Mouse (Mus musculus) CH12.LX (cell line): ENCODE measurements around the gene Ccer2. TPM values are rescaled to one million over a fixed set of nuclear protein-coding genes. Genes with fewer than 3 reads are reported as not detected.

Source experiments
- DNase-seq: peaks from one replicate; pipeline ENCODE4 v3.0.0-alpha.2; 2013; ENCODE audit errors: extremely low read depth
- H3K27ac ChIP-seq: 2 replicates; pipeline ENCODE4 v1.5.1; 2012; ENCODE audit warnings: low read depth, mild to moderate bottlenecking, control low read depth, moderate library complexity; ENCODE audit not compliant: insufficient read depth
- H3K27me3 ChIP-seq: replicated peaks from 2 replicates; pipeline ENCODE3; 2012; ENCODE audit warnings: inconsistent platforms
- H3K36me3 ChIP-seq, 2 experiments: replicated peaks in 1 of 2; 2 replicates each; pipeline versions ENCODE3 to v1.6.1; 2012; ENCODE audit warnings: inconsistent platforms in 1 of 2, low read length in 1 of 2, mild to moderate bottlenecking in 1 of 2, mixed read lengths in 1 of 2, moderate library complexity in 1 of 2; ENCODE audit not compliant: control insufficient read depth in 1 of 2, insufficient read depth in 1 of 2
- H3K4me1 ChIP-seq, 2 experiments: 2 replicates each; pipeline ENCODE4 v1.6.1; 2012; ENCODE audit warnings: inconsistent platforms in 1 of 2, moderate library complexity in 1 of 2; ENCODE audit not compliant: insufficient read depth in 2 of 2, control insufficient read depth in 1 of 2
- H3K4me2 ChIP-seq: 2 replicates; pipeline ENCODE4 v1.6.1; 2012; ENCODE audit warnings: low read depth, mild to moderate bottlenecking, control low read depth; ENCODE audit not compliant: poor library complexity, insufficient read depth, severe bottlenecking
- H3K4me3 ChIP-seq, 3 experiments: fragments of 150-350 bp in 1 of 3; sonication (generic) in 1 of 3; replicated peaks in 1 of 3; 2 replicates each; pipeline versions ENCODE3 to v1.5.1; 2011 to 2012; ENCODE audit warnings: low read depth in 2 of 3, low read length in 2 of 3, mild to moderate bottlenecking in 2 of 3, moderate library complexity in 2 of 3, control low read depth in 1 of 3, improper control_type of control experiment in 1 of 3, inconsistent platforms in 1 of 3, mixed read lengths in 1 of 3; ENCODE audit not compliant: poor library complexity in 1 of 3
- H3K79me2 ChIP-seq: replicated peaks from 2 replicates; pipeline ENCODE4 v1.6.1; 2012; ENCODE audit warnings: mild to moderate bottlenecking, moderate library complexity; ENCODE audit not compliant: control insufficient read depth, poor library complexity, insufficient read depth, severe bottlenecking; ENCODE audit errors: extremely low read depth
- H3K9ac ChIP-seq: 2 replicates; pipeline ENCODE4 v1.6.1; 2012; ENCODE audit warnings: low read depth, mild to moderate bottlenecking, control low read depth, moderate library complexity; ENCODE audit not compliant: insufficient read depth
- H3K9me3 ChIP-seq: replicated peaks from 2 replicates; pipeline ENCODE3; 2012; ENCODE audit warnings: low read length, inconsistent platforms, mixed read lengths
- E2F4 ChIP-seq: IDR thresholded peaks from 2 replicates; pipeline ENCODE4 v1.6.1; 2011; ENCODE audit warnings: low read depth, low read length, improper control_type of control experiment; ENCODE audit not compliant: insufficient replicate concordance
- ELF1 ChIP-seq: IDR thresholded peaks from 2 replicates; pipeline ENCODE4 v1.6.1; 2014; ENCODE audit warnings: low read depth, mild to moderate bottlenecking, inconsistent platforms, low read length, improper control_type of control experiment
- ETS1 ChIP-seq: conservative IDR thresholded peaks from 2 replicates; pipeline ENCODE4 v1.6.1; 2012; ENCODE audit warnings: low read depth, mild to moderate bottlenecking, inconsistent platforms, low read length, improper control_type of control experiment, moderate library complexity
- HCFC1 ChIP-seq: IDR thresholded peaks from 2 replicates; pipeline ENCODE4 v1.6.1; 2012; ENCODE audit warnings: low read depth, mild to moderate bottlenecking, inconsistent platforms, low read length, improper control_type of control experiment
- IRF4 ChIP-seq: IDR thresholded peaks from 2 replicates; pipeline ENCODE4 v1.6.1; 2014; ENCODE audit warnings: low read depth, mild to moderate bottlenecking, inconsistent platforms, low read length, improper control_type of control experiment
- JUND ChIP-seq: conservative IDR thresholded peaks from 2 replicates; pipeline ENCODE4 v1.6.1; 2011; ENCODE audit warnings: low read depth, low read length, improper control_type of control experiment
- KAT2A ChIP-seq: IDR thresholded peaks from 2 replicates; pipeline ENCODE4 v1.6.1; 2012; ENCODE audit warnings: low read length, improper control_type of control experiment, inconsistent platforms; ENCODE audit not compliant: insufficient replicate concordance
- MAFK ChIP-seq: IDR thresholded peaks from 2 replicates; pipeline ENCODE4 v1.6.1; 2011; ENCODE audit warnings: low read length, improper control_type of control experiment; ENCODE audit not compliant: insufficient replicate concordance
- MAX ChIP-seq: IDR thresholded peaks from 2 replicates; pipeline ENCODE4 v1.6.1; 2011; ENCODE audit warnings: low read length, improper control_type of control experiment
- MAZ ChIP-seq: IDR thresholded peaks from 2 replicates; pipeline ENCODE4 v1.6.1; 2012; ENCODE audit warnings: low read depth, mild to moderate bottlenecking, inconsistent platforms, low read length, improper control_type of control experiment, moderate library complexity
- MXI1 ChIP-seq: IDR thresholded peaks from 2 replicates; pipeline ENCODE4 v1.6.1; 2011; ENCODE audit warnings: mild to moderate bottlenecking, low read depth, low read length, improper control_type of control experiment
- NELFE ChIP-seq: IDR thresholded peaks from 2 replicates; pipeline ENCODE4 v1.6.1; 2011; ENCODE audit warnings: low read depth, low read length, improper control_type of control experiment
- PAX5 ChIP-seq: IDR thresholded peaks from 2 replicates; pipeline ENCODE4 v1.6.1; 2012; ENCODE audit warnings: low read length, inconsistent platforms, mixed read lengths
- POLR2A ChIP-seq: IDR thresholded peaks from 2 replicates; pipeline ENCODE4 v1.6.1; 2011; ENCODE audit warnings: low read depth, mild to moderate bottlenecking, improper control_type of control experiment, low read length
- POLR2AphosphoS2 ChIP-seq: IDR thresholded peaks from 2 replicates; pipeline ENCODE4 v1.6.1; 2011; ENCODE audit warnings: low read depth, low read length, improper control_type of control experiment
- RCOR1 ChIP-seq: conservative IDR thresholded peaks from 2 replicates; pipeline ENCODE4 v1.6.1; 2012; ENCODE audit warnings: low read depth, mild to moderate bottlenecking, inconsistent platforms, low read length, improper control_type of control experiment
- SIN3A ChIP-seq: IDR thresholded peaks from 2 replicates; pipeline ENCODE4 v1.6.1; 2012; ENCODE audit warnings: low read length, improper control_type of control experiment, inconsistent platforms
- TBP ChIP-seq: conservative IDR thresholded peaks from 2 replicates; pipeline ENCODE4 v1.6.1; 2011; ENCODE audit warnings: low read depth, low read length, improper control_type of control experiment
- TCF12 ChIP-seq: IDR thresholded peaks from 2 replicates; pipeline ENCODE4 v1.6.1; 2014; ENCODE audit warnings: low read depth, mild to moderate bottlenecking, inconsistent platforms, low read length, improper control_type of control experiment
- USF1 ChIP-seq: IDR thresholded peaks from 2 replicates; pipeline ENCODE4 v1.6.1; 2014; ENCODE audit warnings: low read depth, mild to moderate bottlenecking, inconsistent platforms, low read length, improper control_type of control experiment
- dilution Hi-C: fragments of 300-500 bp; cut with MboI; formaldehyde crosslinking; loops from 2 replicates; pipeline ENCODE4 v1.14.3; 2020; ENCODE audit warnings: low sequenced_read_pairs; ENCODE audit not compliant: extremely low pct_unique_long_range_greater_than_20kb, extremely low pct_ligation_motif_present
- in situ Hi-C: fragments of 300-500 bp; cut with MboI; formaldehyde crosslinking; loops from 3 replicates; pipeline ENCODE4 v1.14.3; 2019; ENCODE audit warnings: low sequenced_read_pairs, low pct_ligation_motif_present, low pct_unique_long_range_greater_than_20kb, mixed read lengths
- polyA plus RNA-seq: library from polyadenylated mRNA; unstranded; fragments of >175 nt; gene quantifications from 2 replicates; pipeline ENCODE4 v1.2.1, GENCODE M21; 2012; ENCODE audit warnings: low read depth; ENCODE audit not compliant: insufficient read length
- total RNA-seq, 2 experiments: library from RNA; depleted of rRNA; stranded (reverse); fragments of 300-350 nt in 1 of 2; fragments of >200 nt in 1 of 2; gene quantifications; 2 replicates each; pipeline ENCODE4 v1.2.3; 2012 to 2014

Gene Ccer2
- total and polyA plus RNA-seq, 3 experiments = 0.17 TPM; not detected in 2

GRCm38 (mm10) chr7:28781261-28781663 lies 25.3 kb downstream of the Ccer2 start:
- no peaks in the 10 kb centered on the region for H3K27me3 ChIP-seq
- no peaks in the 10 kb centered on the region for H3K79me2 ChIP-seq
- H3K4me2 ChIP-seq = peak overlapping the region; percentile 56
- H3K27ac ChIP-seq = peak overlapping the region; percentile 99
- H3K4me3 ChIP-seq = peak overlapping the region; percentile 20 to 31 (median 27)
- peak; percentile 85 for DNase-seq
- H3K4me1 ChIP-seq = peaks cover 37 to 74% of the 10 kb centered on the region in 2 experiments
- in situ Hi-C loops (loop anchor here (25.0 kb wide), 1 partner anchor 256 kb away; no protein-coding TSS in a partner anchor), dilution Hi-C loops (no loop called here)
- no peaks in the 10 kb centered on the region for H3K9me3 ChIP-seq
- TF ChIP-seq MAFK = no peak
- no peak for TF ChIP-seq JUND
- peak; percentile 58 for TF ChIP-seq MXI1
- TF ChIP-seq MAX = peak; percentile 70
- TF ChIP-seq HCFC1 = 0 out of 2 replicates have a peak, but pooled peaks have one; percentile 20
- 0 out of 2 replicates have a peak, but pooled peaks have one; percentile 12 for TF ChIP-seq POLR2AphosphoS2
- TF ChIP-seq NELFE = peak; percentile 48; the same call in 1 of the 2 replicates
- peak; percentile 53 for TF ChIP-seq POLR2A
- TF ChIP-seq TCF12 = 0 out of 2 replicates have a peak, but pooled peaks have one; percentile 13
- TF ChIP-seq RCOR1 = no peak
- TF ChIP-seq ELF1 = peak; percentile 76
- 0 out of 2 replicates have a peak, but pooled peaks have one; percentile 37 for TF ChIP-seq TBP
- no peak for TF ChIP-seq MAZ
- no peak; the same call in none of the 2 replicates for TF ChIP-seq ETS1
- peak; percentile 52 for TF ChIP-seq SIN3A
- H3K9ac ChIP-seq = peak overlapping the region; percentile 64
- peaks cover 34 to 71% of the 10 kb centered on the region in 2 experiments for H3K36me3 ChIP-seq

DNA sequence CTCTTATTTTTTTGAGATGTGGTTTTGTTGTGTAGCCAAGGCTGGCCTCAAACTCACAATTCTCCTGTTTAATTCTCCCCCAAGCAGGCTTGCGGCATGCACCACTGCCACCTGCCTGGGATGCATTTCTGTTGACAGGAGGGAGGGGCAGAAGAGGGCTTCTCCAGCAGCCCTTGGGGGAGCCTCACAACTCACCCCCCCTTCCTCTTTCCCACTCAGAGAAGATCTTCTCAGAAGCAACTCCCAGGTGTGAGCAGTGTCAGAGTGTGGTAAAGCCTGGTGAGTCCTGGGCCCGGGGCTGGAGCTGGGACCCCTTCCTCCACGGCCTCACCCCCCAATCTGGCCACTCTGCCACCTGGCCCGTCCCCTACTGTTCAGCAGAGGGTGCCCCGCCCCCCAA lies 29.2 kb downstream of the Ccer2 start:
- H3K4me3 ChIP-seq = no peak overlapping the region
- DNase-seq = no peak
- dilution Hi-C loops = no loop called here
- H3K9ac ChIP-seq = no peak overlapping the region
- no peak overlapping the region for H3K4me2 ChIP-seq
- no peaks in the 10 kb centered on the region for H3K27me3 ChIP-seq
- no peaks in the 10 kb centered on the region for H3K9me3 ChIP-seq
- no peaks in the 10 kb centered on the region for H3K79me2 ChIP-seq
- in situ Hi-C loops = loop anchor here (25.0 kb wide), 1 partner anchor 252 kb away; no protein-coding TSS in a partner anchor
- peaks cover 19 to 61% of the 10 kb centered on the region in 2 experiments for H3K36me3 ChIP-seq
- TF ChIP-seq IRF4 = no peak
- TF ChIP-seq TBP = no peak
- no peak for TF ChIP-seq PAX5
- TF ChIP-seq KAT2A = no peak
- TF ChIP-seq SIN3A = no peak
- TF ChIP-seq E2F4 = no peak
- no peak for TF ChIP-seq MAZ
- TF ChIP-seq RCOR1 = no peak
- no peak for TF ChIP-seq USF1
- TF ChIP-seq MXI1 = no peak
- no peak for TF ChIP-seq MAFK
- TF ChIP-seq, all 38 proteins: peak for 0
- peaks cover 47 to 96% of the 10 kb centered on the region in 2 experiments for H3K4me1 ChIP-seq
- no peak overlapping the region for H3K27ac ChIP-seq
